Mouse (Mus musculus) lung, adult 2 months (tissue): ENCODE measurements around the gene Cxcl16.

Source experiments
- CTCF ChIP-seq: fragments of 200-500 bp; IDR thresholded peaks from 2 replicates; pipeline ENCODE4 v1.5.1; 2011; ENCODE audit warnings: mild to moderate bottlenecking, low read length, control low read depth; ENCODE audit not compliant: insufficient read depth
- POLR2A ChIP-seq: fragments of 200-500 bp; IDR thresholded peaks from 2 replicates; pipeline ENCODE4 v1.6.1; 2011; ENCODE audit warnings: low read depth, mild to moderate bottlenecking, control low read depth, low read length, borderline replicate concordance; ENCODE audit errors: extremely low read depth

DNA sequence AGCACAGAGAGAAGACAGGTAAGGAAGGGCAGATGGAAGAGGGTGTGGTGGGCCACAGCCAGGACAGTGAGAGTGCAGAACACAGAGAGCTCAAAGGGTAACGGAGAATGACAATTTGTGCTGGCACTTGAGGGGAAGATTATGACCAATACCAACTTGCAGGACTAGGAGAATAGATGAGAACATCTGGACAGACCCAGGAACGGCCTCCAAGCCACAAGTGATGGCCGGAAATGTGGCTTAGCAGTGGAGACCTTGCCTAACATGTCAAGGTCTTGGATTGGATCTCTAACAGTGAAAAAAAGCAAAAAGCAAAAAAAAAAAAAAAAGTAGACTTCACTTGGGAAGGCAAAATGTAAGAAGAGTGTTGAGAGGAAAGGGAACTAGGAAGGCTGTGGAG lies 10.0 kb upstream of the Cxcl16 start:
- TF ChIP-seq CTCF (no peak), POLR2A (no peak)
